ENCODE assay signal across 9 mouse cellular contexts in genomic region chr1:107014530-107014929, GRCm38 (mm10). TPM values are rescaled to one million over a fixed set of nuclear protein-coding genes. Genes with fewer than 3 reads are reported as not detected.
DNase-seq lines count a peak whose midpoint lies in the region; ATAC-seq lines count a peak whose summit lies in the region.
"Had no signal": no experiment of that assay in that cellular context is flagged by ENCODE, and none has a peak within 500 bp of the region (broad histone marks: within the 10 kb centered on the region; RNA-seq: fewer than 3 reads in every experiment).

No protein-coding gene starts in this region.

- H3K36me3 ChIP-seq in liver, embryonic 12.5 days: no peaks in the 10 kb centered on the region
- H3K36me3 ChIP-seq: heart, embryonic 15.5 days had no signal

- no peak overlapping the region for H3K4me3 ChIP-seq in liver, embryonic 12.5 days
- H3K4me3 ChIP-seq: heart, embryonic 15.5 days had no signal

- no peak overlapping the region for H3K27ac ChIP-seq in liver, embryonic 12.5 days
- H3K27ac ChIP-seq: heart, embryonic 15.5 days had no signal

- no peaks in the 10 kb centered on the region for H3K27me3 ChIP-seq in liver, embryonic 12.5 days (replicated peaks)
- H3K27me3 ChIP-seq: heart, embryonic 15.5 days had no signal

- no peaks in the 10 kb centered on the region for H3K4me1 ChIP-seq in liver, embryonic 12.5 days
- H3K4me1 ChIP-seq: heart, embryonic 15.5 days had no signal

- H3K9ac ChIP-seq in liver, embryonic 12.5 days: no peak overlapping the region
- H3K9ac ChIP-seq: heart, embryonic 15.5 days had no signal

- no peak for ATAC-seq in liver, embryonic 12.5 days
- peak; percentile 71 for ATAC-seq in granulocyte monocyte progenitor cell, adult 5-6 weeks (replicated peaks; ENCODE audit: poor library complexity, severe bottlenecking)

- DNase-seq in cerebellum, adult 18-20 months: peak; percentile 2 to 7
- no peak for DNase-seq in cerebellum, adult 9-10 months
- peak; percentile 16 for DNase-seq in liver
- DNase-seq in ZHBTc4 (ENCODE audit: low read depth, low spot score): peak; percentile 60
- DNase-seq in mesoderm, embryonic 11.5 days (ENCODE audit: low read depth, low spot score): peak; percentile 18
- DNase-seq in spleen, postnatal 4 days (ENCODE audit: low spot score in 2 of 2): no peak

- H3K9me3 ChIP-seq in liver, embryonic 12.5 days (replicated peaks): no peaks in the 10 kb centered on the region
- H3K9me3 ChIP-seq: heart, embryonic 15.5 days had no signal

- 38% methylated on average over 2 of the region's 2 CpGs for WGBS in liver, embryonic 12.5 days (ENCODE audit: insufficient replicate concordance)

- H3K4me2 ChIP-seq in liver, embryonic 12.5 days: no peak overlapping the region
- H3K4me2 ChIP-seq: heart, embryonic 15.5 days had no signal

RNA-seq across cellular contexts. Expression of gene Serpinb13, which starts 33.7 kb away (rescaled TPM):
- polyA plus RNA-seq in liver, embryonic 12.5 days (2016; fragmentation: Nextera tagmentation; extraction: Ambion mirVana): not detected in 2 replicates
- not detected in 2 replicates for total RNA-seq in granulocyte monocyte progenitor cell, adult 5-6 weeks (2014; fragmentation: Nextera tagmentation)
- not detected in 2 replicates for total RNA-seq in granulocyte monocyte progenitor cell, adult 5-6 weeks (2017)
- polyA plus RNA-seq: heart, embryonic 15.5 days had no signal

RNA-seq across cellular contexts. Expression of gene Serpinb3a, which starts 37.6 kb away (rescaled TPM):
- polyA plus RNA-seq in liver, embryonic 12.5 days (2016; fragmentation: Nextera tagmentation; extraction: Ambion mirVana): not detected in 2 replicates
- total RNA-seq in granulocyte monocyte progenitor cell, adult 5-6 weeks (2014; fragmentation: Nextera tagmentation): not detected in 2 replicates
- total RNA-seq in granulocyte monocyte progenitor cell, adult 5-6 weeks (2017): not detected in 2 replicates
- polyA plus RNA-seq: heart, embryonic 15.5 days had no signal

Comparison
In these comparisons a context has a peak if more than half of its experiments do, and no peak if none do; other contexts are left out.
1. DNase-seq: peak in cerebellum, adult 18-20 months (2 of 2), liver (single experiment), ZHBTc4 (single experiment) and mesoderm, embryonic 11.5 days (single experiment); none in cerebellum, adult 9-10 months (single experiment) and spleen, postnatal 4 days (0 of 2).